Mouse (Mus musculus): ENCODE results near the gene Cpsf4l.

Cpsf4l gene

GRCm38 (mm10) chr11:113699643-113700042 is 10.2 kb downstream of the Cpsf4l start:
- DNase-seq (ENCODE audit: low spot score) = no peak

DNA sequence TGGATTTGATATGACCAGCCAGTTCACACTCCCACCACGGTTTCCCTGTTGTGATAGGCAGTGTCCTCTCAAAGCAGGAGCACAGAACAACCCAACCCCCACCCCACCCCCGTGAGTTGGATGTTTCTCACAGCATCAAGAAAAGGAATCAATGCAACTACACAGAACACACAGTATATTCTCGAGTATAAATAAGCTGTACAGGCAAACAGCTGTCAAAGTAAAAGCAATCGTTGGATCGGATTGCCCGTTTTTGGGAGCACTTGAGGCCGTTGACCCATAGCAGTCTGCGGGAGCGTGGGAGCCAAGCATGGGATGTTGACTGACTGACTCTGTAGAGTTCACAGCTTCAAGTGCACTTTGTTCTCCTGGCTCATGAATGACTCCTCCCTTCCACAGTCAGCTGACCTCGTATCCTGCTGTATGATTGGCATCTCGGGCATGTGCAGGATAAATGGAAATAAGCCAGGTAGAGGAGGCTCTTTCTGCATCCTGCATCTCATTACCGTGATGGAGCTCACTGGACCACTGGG is 11.7 kb downstream of the Cpsf4l start:
- no peak for DNase-seq (ENCODE audit: low spot score)

- DNase-seq (ENCODE audit: low spot score) = no peak
Measured at GRCm38 (mm10) chr11:113697571-113697970, 12.2 kb downstream of the Cpsf4l start.

DNA sequence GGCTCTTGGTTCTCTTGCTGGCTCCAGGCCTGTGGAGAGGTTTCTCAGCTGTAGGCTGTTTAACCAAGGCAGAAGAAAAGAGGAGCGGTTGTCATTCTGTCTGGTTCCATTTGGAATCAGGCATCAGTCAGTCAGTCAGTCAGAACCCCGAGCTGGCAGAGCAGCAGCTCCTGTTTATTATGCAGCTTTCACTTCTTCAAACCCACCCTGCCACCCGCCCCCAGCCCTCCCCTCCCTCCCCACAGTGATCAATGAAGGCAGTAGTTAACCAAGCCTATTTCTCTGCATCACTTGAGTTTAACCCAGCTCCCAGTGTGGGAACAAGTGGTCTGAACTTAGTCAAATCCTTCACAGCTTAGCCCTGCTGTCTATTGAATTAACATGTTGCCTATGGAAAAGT is 18.0 kb downstream of the Cpsf4l start:
- DNase-seq (ENCODE audit: low spot score) = no peak

GRCm38 (mm10) chr11:113691318-113691717 is 18.5 kb downstream of the Cpsf4l start:
- no peak for DNase-seq (ENCODE audit: low spot score)

DNA sequence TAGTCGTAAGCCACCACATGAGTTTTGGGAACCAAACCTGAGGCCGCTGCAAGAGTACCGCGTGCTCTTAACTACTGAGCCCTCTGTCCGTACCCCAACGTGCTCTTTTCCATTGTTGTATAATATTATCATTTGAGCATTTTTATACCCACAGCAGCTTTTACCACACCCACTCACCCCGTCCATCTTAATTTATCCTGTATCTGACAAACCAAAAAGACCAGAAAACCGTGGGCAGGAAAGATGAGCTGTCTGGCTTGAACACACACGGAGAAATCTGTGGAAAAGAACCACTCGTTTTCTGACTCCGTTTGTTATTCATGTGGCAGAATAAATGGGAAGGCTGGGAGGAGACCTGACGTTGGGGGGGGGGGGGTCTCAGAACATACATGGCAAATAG is 19.3 kb downstream of the Cpsf4l start:
- DNase-seq (ENCODE audit: low spot score) = no peak

GRCm38 (mm10) chr11:113687031-113687430 is 22.8 kb downstream of the Cpsf4l start:
- DNase-seq (ENCODE audit: low spot score) = no peak

- DNase-seq (ENCODE audit: low spot score) = no peak
Measured at GRCm38 (mm10) chr11:113684707-113685426, 24.9 kb downstream of the Cpsf4l start.

- DNase-seq (ENCODE audit: low spot score) = peak; percentile 96
Measured at GRCm38 (mm10) chr11:113683957-113684706, 25.7 kb downstream of the Cpsf4l start, which contains the start of the genes Fam104a and D11Wsu47e. Gene Fam104a (minus strand): TSS chr11:113684155. Gene D11Wsu47e (plus strand): TSS chr11:113684412.

DNA sequence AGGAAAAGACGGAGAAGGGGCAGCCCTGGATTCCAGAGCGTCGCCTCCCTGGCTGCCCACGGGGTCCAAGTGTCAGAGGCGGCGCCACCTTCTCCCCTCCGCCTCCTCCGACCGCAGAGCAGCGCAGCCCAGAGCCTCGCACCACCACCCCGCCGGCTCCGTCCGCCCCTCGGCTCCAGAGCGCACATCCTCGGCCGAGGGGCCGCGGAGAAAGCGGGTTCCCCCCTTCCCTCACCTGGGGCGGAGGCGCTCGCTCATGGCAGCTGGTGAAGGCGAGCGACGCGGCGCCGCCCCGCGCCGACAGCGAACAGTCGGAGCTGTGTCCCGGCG is 26.2 kb downstream of the Cpsf4l start:
- DNase-seq (ENCODE audit: low spot score) = no peak

GRCm38 (mm10) chr11:113682897-113683626 is 26.8 kb downstream of the Cpsf4l start:
- peak; percentile 83 for DNase-seq (ENCODE audit: low spot score)

GRCm38 (mm10) chr11:113681979-113682378 is 27.8 kb downstream of the Cpsf4l start:
- DNase-seq (ENCODE audit: low spot score) = no peak

GRCm38 (mm10) chr11:113680954-113681353 is 28.9 kb downstream of the Cpsf4l start:
- no peak for DNase-seq (ENCODE audit: low spot score)

DNA sequence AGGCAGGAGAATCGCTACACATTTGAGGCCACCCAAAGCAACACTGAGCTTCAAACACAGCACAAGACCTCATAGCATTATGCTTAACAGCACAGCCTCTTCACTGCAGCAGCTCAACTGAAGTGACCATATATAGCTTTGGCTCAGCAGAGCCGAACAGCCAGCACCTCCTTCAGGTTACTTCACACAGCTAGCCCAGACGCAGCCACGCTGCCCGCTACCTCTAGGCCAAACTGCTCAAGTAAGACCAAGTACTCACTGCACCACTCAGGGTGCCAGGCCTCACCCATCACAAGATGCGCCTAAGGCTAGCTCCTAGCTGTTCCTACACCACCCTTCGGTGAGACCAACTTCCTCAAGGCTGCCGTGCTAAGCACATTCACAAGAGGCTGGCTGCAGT is 31.4 kb downstream of the Cpsf4l start:
- no peak for DNase-seq (ENCODE audit: low spot score)

DNA sequence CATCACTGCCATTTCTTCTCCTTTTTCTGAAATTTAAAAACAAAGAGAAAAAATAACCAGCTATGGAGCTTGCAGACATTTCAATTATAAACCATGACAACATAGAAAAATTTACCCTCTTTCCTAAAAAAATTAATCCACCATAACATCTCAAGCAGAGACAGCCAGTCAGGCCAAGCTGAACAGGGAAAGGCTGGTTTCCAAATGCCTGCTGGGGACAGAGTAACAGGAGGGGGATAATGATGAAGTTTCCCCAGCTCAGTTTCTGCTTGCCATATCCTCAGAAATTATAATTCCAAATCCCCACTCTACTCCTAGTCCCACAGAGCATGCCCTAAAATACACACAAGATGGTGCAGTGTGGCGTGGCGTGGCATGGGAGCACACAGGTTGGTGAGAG is 32.4 kb downstream of the Cpsf4l start:
- DNase-seq (ENCODE audit: low spot score) = no peak

DNA sequence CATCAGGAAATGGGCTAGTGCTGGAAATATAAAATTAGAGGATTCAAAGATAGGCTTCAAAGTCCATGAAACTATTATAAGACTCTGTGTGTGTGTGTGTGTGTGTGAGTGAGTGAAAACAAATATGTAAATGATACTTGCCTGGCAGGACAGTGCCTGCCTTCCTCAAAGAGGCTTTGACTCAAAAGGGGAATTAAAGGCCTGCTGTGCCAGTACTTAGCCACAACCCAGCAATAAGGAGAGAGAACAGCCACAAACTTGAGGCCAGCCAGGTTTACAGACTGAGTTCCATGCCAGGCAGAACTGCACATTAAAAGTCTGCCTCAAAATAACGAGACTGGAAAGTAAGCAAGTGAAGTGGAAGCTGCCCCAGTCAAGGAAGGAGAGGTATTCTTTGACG is 33.0 kb downstream of the Cpsf4l start:
- DNase-seq (ENCODE audit: low spot score) = no peak

DNA sequence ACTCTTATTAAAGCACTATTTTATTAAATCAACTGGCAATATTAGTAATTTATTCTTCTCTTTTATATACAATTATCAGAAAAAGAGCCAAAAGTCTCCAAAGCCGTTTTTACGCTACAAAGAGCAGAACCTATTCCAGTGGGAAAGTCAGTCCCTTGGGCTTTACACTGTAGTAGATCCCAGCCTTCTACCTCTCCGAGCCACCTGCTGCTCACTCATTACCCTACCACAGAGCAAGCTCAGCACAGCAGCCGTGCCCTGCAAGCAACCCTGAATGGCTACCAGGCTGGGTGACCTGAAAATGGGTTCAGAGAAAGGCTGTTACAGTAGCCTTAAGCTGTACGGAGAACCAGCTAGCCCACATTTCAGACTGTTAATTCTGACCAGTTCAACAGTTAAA is 35.2 kb downstream of the Cpsf4l start:
- DNase-seq (ENCODE audit: low spot score) = no peak

DNA sequence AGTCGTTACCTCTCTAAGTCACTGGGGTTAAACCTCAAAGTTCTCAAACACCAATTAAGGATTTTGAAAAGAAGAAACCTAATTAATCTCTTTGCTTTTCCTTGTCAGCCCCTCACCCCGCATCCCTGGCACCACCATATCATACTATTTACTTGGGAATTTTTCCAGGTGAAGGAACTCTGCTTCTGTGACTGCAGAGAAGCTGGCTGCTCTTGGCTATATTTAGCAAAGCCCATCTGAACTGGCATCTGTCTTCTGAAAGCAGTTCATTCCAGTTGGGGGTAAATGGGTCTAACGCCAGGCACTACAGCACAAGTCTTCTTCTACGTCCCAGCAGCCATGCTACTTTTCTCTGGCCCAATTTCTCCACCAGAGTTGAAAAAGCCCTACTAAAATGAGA is 36.2 kb downstream of the Cpsf4l start:
- DNase-seq (ENCODE audit: low spot score) = no peak

- no peak for DNase-seq (ENCODE audit: low spot score)
Measured at GRCm38 (mm10) chr11:113669711-113670110, 40.1 kb downstream of the Cpsf4l start.

DNA sequence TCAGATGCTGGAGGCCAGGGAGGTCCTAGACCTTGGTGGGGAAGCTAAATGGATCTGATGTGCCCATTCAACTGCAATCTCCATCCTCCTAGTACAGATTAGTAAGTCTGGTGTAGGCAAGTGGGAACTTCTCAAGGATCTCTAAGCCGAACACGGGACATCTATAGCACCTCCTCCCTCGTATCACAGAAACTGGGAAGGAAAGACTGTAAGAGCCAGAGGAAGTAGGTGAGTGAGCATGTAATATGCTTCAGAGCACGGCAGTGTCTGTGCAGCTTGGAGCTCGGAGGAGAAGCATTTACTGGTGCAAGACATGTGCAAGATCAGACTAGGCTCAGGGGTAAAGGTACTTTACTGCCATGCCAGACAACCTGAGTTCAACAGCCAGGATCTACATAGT is 41.0 kb downstream of the Cpsf4l start:
- DNase-seq (ENCODE audit: low spot score) = no peak

DNA sequence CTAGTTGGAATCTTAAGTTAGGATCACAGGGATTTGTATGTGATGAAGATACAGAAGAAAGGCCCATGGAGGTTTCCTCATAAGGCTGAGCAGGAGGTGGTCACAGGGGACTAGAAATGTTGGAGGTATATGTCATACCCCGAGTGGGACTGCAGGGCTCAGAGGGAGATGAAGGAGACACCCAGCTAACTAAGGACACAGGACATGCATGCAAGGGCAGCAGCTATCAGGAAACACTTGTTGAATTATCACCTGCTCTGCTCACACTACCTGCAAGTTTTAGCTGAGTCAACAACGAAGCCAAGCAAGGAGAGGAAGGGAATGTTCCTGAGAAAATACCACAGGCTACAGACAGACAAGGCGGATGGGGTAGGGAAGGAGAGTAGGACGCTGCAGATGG is 42.1 kb downstream of the Cpsf4l start:
- no peak for DNase-seq (ENCODE audit: low spot score)

DNA sequence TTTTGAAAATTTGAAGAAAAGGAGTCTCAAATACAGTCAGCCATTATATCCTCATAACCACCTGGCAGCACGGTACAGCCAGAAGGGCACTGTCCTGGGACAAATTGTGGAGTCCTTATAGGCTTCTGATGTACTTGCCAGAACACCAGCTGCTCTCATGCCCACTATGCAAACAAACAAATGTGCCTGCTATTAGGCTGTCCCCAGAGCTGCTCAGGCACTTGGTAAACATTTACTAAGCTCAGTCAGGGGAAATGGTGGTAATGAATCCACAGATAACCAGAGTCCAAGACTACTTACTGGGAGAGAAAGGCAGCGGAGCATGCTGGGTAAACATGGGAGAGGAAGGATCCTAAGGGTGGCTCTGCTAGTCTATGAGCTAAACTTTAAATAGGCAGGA is 42.7 kb downstream of the Cpsf4l start:
- no peak for DNase-seq (ENCODE audit: low spot score)

DNA sequence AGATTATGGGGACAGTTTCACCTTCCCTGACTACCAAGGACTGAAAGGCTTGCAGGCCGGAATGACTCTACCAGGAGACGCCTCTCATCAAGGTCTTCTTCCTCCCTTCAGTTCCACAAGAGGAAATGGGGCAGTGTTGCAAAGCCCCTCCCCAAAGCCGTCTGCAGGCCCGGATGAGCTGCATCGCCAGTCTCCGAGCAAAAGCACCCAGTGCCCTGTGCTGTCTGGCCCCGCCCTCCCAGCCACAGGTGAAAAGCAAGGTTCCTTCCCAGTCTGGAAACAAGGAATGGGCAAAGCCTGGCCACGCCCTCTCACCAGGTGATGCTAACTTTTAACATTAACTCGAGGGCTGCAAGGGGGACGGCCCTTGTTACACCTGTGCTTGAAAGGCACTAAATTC is 43.2 kb downstream of the Cpsf4l start:
- DNase-seq (ENCODE audit: low spot score) = no peak
